Mouse (Mus musculus) lung, embryonic 15.5 days (tissue): ENCODE results near the gene Rngtt. TPM values are rescaled to one million over a fixed set of nuclear protein-coding genes. Genes with fewer than 3 reads are reported as not detected.

Source experiments
- ATAC-seq: fragments of 200-750 bp; cut with Nextera tagmentation; 2 replicates; pipeline ENCODE4 v1.8.0; 2017; ENCODE audit warnings: moderate number of reproducible peaks, borderline replicate concordance; ENCODE audit not compliant: low FRiP score, low TSS enrichment; ENCODE audit errors: extremely low read depth
- H3K27ac ChIP-seq: fragments of 300-500 bp; sonication (generic); 2 replicates; pipeline ENCODE4 v1.5.1; 2015; ENCODE audit warnings: moderate library complexity, mild to moderate bottlenecking, inconsistent platforms
- H3K27me3 ChIP-seq: fragments of 300-500 bp; sonication (generic); 2 replicates; pipeline ENCODE4 v1.6.1; 2015; ENCODE audit warnings: inconsistent platforms
- H3K36me3 ChIP-seq: fragments of 300-500 bp; sonication (generic); 2 replicates; pipeline ENCODE4 v1.6.1; 2015; ENCODE audit warnings: inconsistent platforms
- H3K4me1 ChIP-seq: fragments of 300-500 bp; sonication (generic); 2 replicates; pipeline ENCODE4 v1.6.1; 2015; ENCODE audit warnings: inconsistent platforms
- H3K4me2 ChIP-seq: fragments of 300-500 bp; sonication (generic); 2 replicates; pipeline ENCODE4 v1.6.1; 2015; ENCODE audit warnings: inconsistent platforms, mild to moderate bottlenecking, moderate library complexity
- H3K4me3 ChIP-seq: fragments of 300-500 bp; sonication (generic); 2 replicates; pipeline ENCODE4 v1.5.1; 2015; ENCODE audit warnings: mild to moderate bottlenecking, inconsistent platforms
- H3K9ac ChIP-seq: fragments of 300-500 bp; sonication (generic); 2 replicates; pipeline ENCODE4 v1.6.1; 2015; ENCODE audit warnings: inconsistent platforms
- H3K9me3 ChIP-seq: fragments of 300-500 bp; sonication (generic); 2 replicates; pipeline ENCODE4 v1.6.1; 2016; ENCODE audit warnings: inconsistent platforms
- WGBS: fragments of 180-500 bp; shearing (Covaris S2); methylation state at CpG from one replicate; pipeline ENCODE4 v1.1.7; 2015; 5-methylcytosine and 5-hydroxymethylcytosine counted together
- polyA plus RNA-seq: library from polyadenylated mRNA; unstranded; fragments of >200 nt; fragmentation: Nextera tagmentation; extraction: Ambion mirVana; gene quantifications from 2 replicates; pipeline ENCODE4 v1.2.1, GENCODE M21; 2015

Gene Rngtt
- polyA plus RNA-seq, 1 experiment from 2014 or later: 25.4 TPM

- Histone ChIP-seq H3K36me3 (no peaks in the 10 kb centered on the region), H3K27ac (no peak overlapping the region), H3K9ac (no peak overlapping the region), H3K27me3 (no peaks in the 10 kb centered on the region), H3K9me3 (no peaks in the 10 kb centered on the region), H3K4me1 (0 out of 2 replicates have a peak, but pooled peaks cover 3% of the 10 kb centered on the region), H3K4me3 (no peak overlapping the region), H3K4me2 (no peak overlapping the region)
- peak; percentile 57; the same call in 1 of the 2 replicates for ATAC-seq
- WGBS: 69% methylated on average over 2 of the region's 2 CpGs
These were observed 156.9 kb downstream of the Rngtt start for GRCm38 (mm10) chr4:33466970-33467399.

GRCm38 (mm10) chr4:33467627-33468026 lies 157.5 kb downstream of the Rngtt start:
- 59% methylated on average over 1 of the region's 1 CpGs for WGBS
- Histone ChIP-seq H3K27me3 (no peaks in the 10 kb centered on the region), H3K9me3 (no peaks in the 10 kb centered on the region), H3K9ac (no peak overlapping the region), H3K4me2 (no peak overlapping the region), H3K36me3 (no peaks in the 10 kb centered on the region), H3K4me1 (0 out of 2 replicates have a peak, but pooled peaks cover 3% of the 10 kb centered on the region), H3K27ac (no peak overlapping the region), H3K4me3 (no peak overlapping the region)
- no peak for ATAC-seq

- ATAC-seq: no peak
These were observed 158.0 kb downstream of the Rngtt start for GRCm38 (mm10) chr4:33468151-33468550.

GRCm38 (mm10) chr4:33470671-33471302 lies 160.7 kb downstream of the Rngtt start:
- 92% methylated on average over 1 of the region's 1 CpGs for WGBS
- Histone ChIP-seq H3K27ac (no peak overlapping the region), H3K36me3 (no peaks in the 10 kb centered on the region), H3K9me3 (no peaks in the 10 kb centered on the region), H3K9ac (no peak overlapping the region), H3K27me3 (no peaks in the 10 kb centered on the region), H3K4me1 (0 out of 2 replicates have a peak, but pooled peaks cover 1% of the 10 kb centered on the region), H3K4me2 (no peak overlapping the region), H3K4me3 (no peak overlapping the region)
- no peak for ATAC-seq

More at GRCm38 (mm10) chr4:33468151-33468550, 158.0 kb downstream of the Rngtt start:
- Histone ChIP-seq H3K4me2 (no peak overlapping the region), H3K4me3 (no peak overlapping the region), H3K27ac (no peak overlapping the region), H3K27me3 (no peaks in the 10 kb centered on the region), H3K4me1 (0 out of 2 replicates have a peak, but pooled peaks cover 3% of the 10 kb centered on the region), H3K9me3 (no peaks in the 10 kb centered on the region), H3K36me3 (no peaks in the 10 kb centered on the region), H3K9ac (no peak overlapping the region)
- 81% methylated on average over 3 of the region's 3 CpGs for WGBS

- H3K27me3 ChIP-seq: no peaks in the 10 kb centered on the region
- no peaks in the 10 kb centered on the region for H3K9me3 ChIP-seq
- no peaks in the 10 kb centered on the region for H3K36me3 ChIP-seq
- H3K9ac ChIP-seq: no peak overlapping the region
- no peak for ATAC-seq
- H3K4me2 ChIP-seq: no peak overlapping the region
- no peaks in the 10 kb centered on the region for H3K4me1 ChIP-seq
- H3K27ac ChIP-seq: no peak overlapping the region
- H3K4me3 ChIP-seq: no peak overlapping the region
- WGBS: 90% methylated on average over 8 of the region's 8 CpGs
These were observed 168.1 kb downstream of the Rngtt start for GRCm38 (mm10) chr4:33478011-33478785.

- no peak overlapping the region for H3K4me3 ChIP-seq
- H3K4me1 ChIP-seq: no peaks in the 10 kb centered on the region
- H3K9ac ChIP-seq: no peak overlapping the region
- ATAC-seq: no peak
- no peak overlapping the region for H3K27ac ChIP-seq
- H3K36me3 ChIP-seq: no peaks in the 10 kb centered on the region
- H3K9me3 ChIP-seq: no peaks in the 10 kb centered on the region
- no peak overlapping the region for H3K4me2 ChIP-seq
- no peaks in the 10 kb centered on the region for H3K27me3 ChIP-seq
These were observed 171.6 kb downstream of the Rngtt start for GRCm38 (mm10) chr4:33481721-33482120.

GRCm38 (mm10) chr4:33486050-33486449 lies 175.9 kb downstream of the Rngtt start:
- Histone ChIP-seq H3K36me3 (no peaks in the 10 kb centered on the region), H3K4me2 (no peak overlapping the region), H3K27me3 (no peaks in the 10 kb centered on the region), H3K4me3 (no peak overlapping the region), H3K9ac (no peak overlapping the region), H3K4me1 (no peaks in the 10 kb centered on the region), H3K27ac (no peak overlapping the region), H3K9me3 (no peaks in the 10 kb centered on the region)
- WGBS: 84% methylated on average over 1 of the region's 1 CpGs
- ATAC-seq: no peak

GRCm38 (mm10) chr4:33491108-33491507 lies 181.0 kb downstream of the Rngtt start:
- 58% methylated on average over 1 of the region's 1 CpGs for WGBS
- Histone ChIP-seq H3K4me1 (no peaks in the 10 kb centered on the region), H3K9me3 (no peaks in the 10 kb centered on the region), H3K27me3 (no peaks in the 10 kb centered on the region), H3K9ac (no peak overlapping the region), H3K36me3 (no peaks in the 10 kb centered on the region), H3K27ac (no peak overlapping the region), H3K4me3 (no peak overlapping the region), H3K4me2 (no peak overlapping the region)
- ATAC-seq: no peak

- H3K4me1 ChIP-seq: no peaks in the 10 kb centered on the region
- 96% methylated on average over 2 of the region's 2 CpGs for WGBS
- H3K36me3 ChIP-seq: no peaks in the 10 kb centered on the region
- ATAC-seq: no peak
- H3K4me3 ChIP-seq: no peak overlapping the region
- H3K27me3 ChIP-seq: no peaks in the 10 kb centered on the region
- no peak overlapping the region for H3K27ac ChIP-seq
- no peak overlapping the region for H3K9ac ChIP-seq
- H3K9me3 ChIP-seq: no peaks in the 10 kb centered on the region
- H3K4me2 ChIP-seq: no peak overlapping the region
These were observed 184.3 kb downstream of the Rngtt start for GRCm38 (mm10) chr4:33494377-33494776.

- Histone ChIP-seq H3K27ac (no peak overlapping the region), H3K27me3 (no peaks in the 10 kb centered on the region), H3K36me3 (no peaks in the 10 kb centered on the region; the same call in 1 of the 2 replicates), H3K9me3 (no peaks in the 10 kb centered on the region), H3K4me1 (no peaks in the 10 kb centered on the region), H3K9ac (no peak overlapping the region), H3K4me2 (no peak overlapping the region), H3K4me3 (no peak overlapping the region)
- ATAC-seq: no peak
- 46% methylated on average over 2 of the region's 2 CpGs for WGBS
These were observed 186.9 kb downstream of the Rngtt start for GRCm38 (mm10) chr4:33496985-33497384.

- Histone ChIP-seq H3K9ac (no peak overlapping the region), H3K4me2 (no peak overlapping the region), H3K27me3 (no peaks in the 10 kb centered on the region), H3K36me3 (peaks cover 5% of the 10 kb centered on the region; the same call in 1 of the 2 replicates), H3K27ac (no peak overlapping the region), H3K4me1 (no peaks in the 10 kb centered on the region), H3K9me3 (no peaks in the 10 kb centered on the region), H3K4me3 (no peak overlapping the region)
- ATAC-seq: no peak
These were observed 187.5 kb downstream of the Rngtt start for GRCm38 (mm10) chr4:33497657-33498056.

GRCm38 (mm10) chr4:33498160-33498874 lies 188.2 kb downstream of the Rngtt start:
- Histone ChIP-seq H3K4me3 (no peak overlapping the region), H3K27me3 (no peaks in the 10 kb centered on the region), H3K4me1 (no peaks in the 10 kb centered on the region), H3K27ac (no peak overlapping the region), H3K4me2 (no peak overlapping the region), H3K9me3 (no peaks in the 10 kb centered on the region), H3K36me3 (peaks cover 5% of the 10 kb centered on the region; the same call in 1 of the 2 replicates), H3K9ac (no peak overlapping the region)
- ATAC-seq: no peak
- 82% methylated on average over 4 of the region's 4 CpGs for WGBS
